Mouse (Mus musculus) midbrain, embryonic 16.5 days (tissue): ENCODE data around the gene 4930404N11Rik. TPM values are rescaled to one million over a fixed set of nuclear protein-coding genes. Genes with fewer than 3 reads are reported as not detected.

Experiments used
- ATAC-seq: fragments of 200-750 bp; cut with Nextera tagmentation; 2 replicates; pipeline ENCODE4 v1.8.0; 2017; ENCODE audit warnings: moderate TSS enrichment
- H3K27ac ChIP-seq: fragments of 300-500 bp; sonication (generic); 2 replicates; pipeline ENCODE4 v1.5.1; 2014; ENCODE audit warnings: mild to moderate bottlenecking, low read length, mixed read lengths
- H3K27me3 ChIP-seq: fragments of 300-500 bp; sonication (generic); 2 replicates; pipeline ENCODE4 v1.6.1; 2014; ENCODE audit warnings: low read depth, low read length, mixed read lengths; ENCODE audit not compliant: control insufficient read depth, insufficient read depth
- H3K36me3 ChIP-seq: fragments of 300-500 bp; sonication (generic); 2 replicates; pipeline ENCODE4 v1.6.1; 2014; ENCODE audit warnings: mild to moderate bottlenecking, low read length, moderate library complexity, mixed read lengths; ENCODE audit not compliant: control insufficient read depth, insufficient read depth
- H3K4me1 ChIP-seq: fragments of 300-500 bp; sonication (generic); 2 replicates; pipeline ENCODE4 v1.6.1; 2014; ENCODE audit warnings: mild to moderate bottlenecking, low read length, mixed read lengths; ENCODE audit not compliant: control insufficient read depth, insufficient read depth
- H3K4me2 ChIP-seq: fragments of 300-500 bp; sonication (generic); 2 replicates; pipeline ENCODE4 v1.6.1; 2014; ENCODE audit warnings: mild to moderate bottlenecking, low read length, mixed read lengths
- H3K4me3 ChIP-seq: fragments of 300-500 bp; sonication (generic); 2 replicates; pipeline ENCODE4 v1.5.1; 2014; ENCODE audit warnings: low read depth, mild to moderate bottlenecking, low read length, moderate library complexity, mixed read lengths
- H3K9ac ChIP-seq: fragments of 300-500 bp; sonication (generic); 2 replicates; pipeline ENCODE4 v1.6.1; 2014; ENCODE audit warnings: low read depth, low read length, mixed read lengths
- H3K9me3 ChIP-seq: fragments of 300-500 bp; sonication (generic); replicated peaks from 2 replicates; pipeline ENCODE4 v1.6.1; 2014; ENCODE audit warnings: mild to moderate bottlenecking, low read length, mixed read lengths; ENCODE audit not compliant: control insufficient read depth, poor library complexity, severe bottlenecking
- WGBS: fragments of 180-500 bp; shearing (Covaris S2); extraction: QIAGEN DNeasy Blood & Tissue Kit; methylation state at CpG from one replicate; pipeline ENCODE4 v1.1.7; 2014; 5-methylcytosine and 5-hydroxymethylcytosine counted together
- microRNA-seq: library from miRNA; unstranded; fragments of <30 nt; microRNA quantifications from one replicate; pipeline ENCODE4, GENCODE M21; 2017
- polyA plus RNA-seq: library from polyadenylated mRNA; unstranded; fragments of >200 nt; fragmentation: Nextera tagmentation; extraction: Ambion mirVana; gene quantifications from 2 replicates; pipeline ENCODE4 v1.2.1, GENCODE M21; 2015

The 4930404N11Rik gene
- polyA plus RNA-seq, 1 experiment from 2014 or later, result 0.63 TPM

DNA sequence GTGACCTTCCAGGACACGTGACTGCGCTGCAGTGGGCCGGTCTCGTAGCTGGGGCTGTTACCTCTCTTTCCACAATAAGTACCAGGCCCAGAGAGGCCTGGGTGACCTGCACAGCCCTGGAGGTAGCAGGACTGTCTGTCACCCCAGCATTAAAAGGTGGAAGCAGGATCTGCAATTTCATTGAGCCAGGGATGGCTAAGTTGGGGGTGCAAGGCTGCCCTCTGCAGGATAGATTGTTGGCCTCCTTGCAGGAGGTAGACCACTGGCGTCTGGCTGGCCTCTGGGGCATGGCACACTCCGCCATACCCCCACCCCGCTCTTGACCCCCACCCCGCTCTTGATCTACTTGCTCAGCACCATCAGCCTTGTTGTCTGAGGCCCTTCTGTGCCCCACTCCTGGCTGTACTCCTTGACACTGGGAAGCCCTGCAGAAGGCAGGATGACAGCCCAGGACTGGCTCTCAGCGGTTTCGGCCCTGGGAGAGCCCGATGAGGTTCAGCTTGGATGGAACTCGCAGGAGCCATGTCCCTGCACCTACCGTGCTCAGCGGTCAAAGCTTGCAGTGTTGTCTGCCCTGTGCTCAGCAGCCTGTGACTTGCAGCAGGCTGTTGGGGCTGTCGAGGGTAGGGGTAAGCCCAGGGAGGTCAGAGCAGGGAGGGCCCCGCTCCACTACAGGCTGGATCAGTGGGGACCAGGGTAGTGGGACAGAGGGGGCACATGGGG is 49.1 kb downstream of the 4930404N11Rik start:
- Histone ChIP-seq H3K9ac (no peak overlapping the region), H3K9me3 (no peaks in the 10 kb centered on the region), H3K4me2 (no peak overlapping the region), H3K4me3 (no peak overlapping the region), H3K27me3 (no peaks in the 10 kb centered on the region), H3K27ac (no peak overlapping the region), H3K4me1 (peaks cover 12% of the 10 kb centered on the region), H3K36me3 (peaks cover 42% of the 10 kb centered on the region)
- 41% methylated on average over 16 of the region's 16 CpGs for WGBS
- ATAC-seq, result no peak

DNA sequence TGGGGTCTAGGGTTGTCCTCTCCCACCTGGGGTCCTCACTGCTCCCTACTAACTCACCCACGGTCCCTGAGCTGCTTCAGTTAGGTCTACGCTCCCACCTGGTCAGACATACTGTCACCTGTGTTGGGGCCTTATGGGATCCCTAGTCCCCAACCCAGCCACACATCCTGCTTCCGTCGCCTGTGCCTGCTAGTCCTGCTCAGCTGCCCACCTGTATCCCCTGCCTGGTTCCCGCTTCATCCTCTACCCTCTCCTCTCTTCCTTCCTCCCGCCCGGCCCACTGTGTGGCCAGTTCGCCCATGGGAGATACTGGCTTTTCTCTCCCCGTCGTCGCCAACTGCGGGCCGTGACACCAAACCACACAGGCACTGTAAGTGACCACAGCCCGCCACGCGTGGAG is 50.0 kb downstream of the 4930404N11Rik start:
- Histone ChIP-seq H3K9ac (no peak overlapping the region), H3K4me3 (no peak overlapping the region), H3K36me3 (peaks cover 51% of the 10 kb centered on the region), H3K4me2 (no peak overlapping the region), H3K27ac (no peak overlapping the region), H3K27me3 (no peaks in the 10 kb centered on the region), H3K4me1 (peaks cover 11% of the 10 kb centered on the region), H3K9me3 (no peaks in the 10 kb centered on the region)
- ATAC-seq, result no peak
- 91% methylated on average over 16 of the region's 16 CpGs for WGBS

DNA sequence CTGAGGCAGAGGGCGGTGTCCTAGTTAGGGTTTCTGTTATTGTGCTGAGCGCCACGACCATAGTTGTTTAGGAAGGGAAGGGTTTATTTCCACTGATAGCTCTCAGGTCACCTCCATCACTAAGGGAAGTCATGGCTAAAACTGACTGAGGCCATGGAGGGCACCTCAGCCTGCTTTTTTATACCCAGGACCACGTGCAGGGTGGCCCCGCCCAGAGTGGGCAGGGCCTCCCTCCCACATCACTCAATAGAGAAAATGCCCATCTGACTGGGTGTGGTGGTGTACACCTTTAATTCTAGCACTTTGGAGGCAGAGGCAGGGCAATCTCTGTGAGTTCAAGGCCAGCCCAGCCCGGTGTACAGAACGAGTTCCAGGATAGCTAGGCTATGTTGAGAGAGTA is 51.4 kb downstream of the 4930404N11Rik start:
- no peak overlapping the region for H3K4me3 ChIP-seq
- no peak overlapping the region for H3K9ac ChIP-seq
- peaks cover 60% of the 10 kb centered on the region for H3K36me3 ChIP-seq
- no peaks in the 10 kb centered on the region for H3K9me3 ChIP-seq
- WGBS, result 81% methylated on average over 7 of the region's 7 CpGs
- no peak overlapping the region for H3K27ac ChIP-seq
- no peak for ATAC-seq
- H3K27me3 ChIP-seq, result no peaks in the 10 kb centered on the region
- H3K4me2 ChIP-seq, result no peak overlapping the region
- peaks cover 3% of the 10 kb centered on the region for H3K4me1 ChIP-seq

DNA sequence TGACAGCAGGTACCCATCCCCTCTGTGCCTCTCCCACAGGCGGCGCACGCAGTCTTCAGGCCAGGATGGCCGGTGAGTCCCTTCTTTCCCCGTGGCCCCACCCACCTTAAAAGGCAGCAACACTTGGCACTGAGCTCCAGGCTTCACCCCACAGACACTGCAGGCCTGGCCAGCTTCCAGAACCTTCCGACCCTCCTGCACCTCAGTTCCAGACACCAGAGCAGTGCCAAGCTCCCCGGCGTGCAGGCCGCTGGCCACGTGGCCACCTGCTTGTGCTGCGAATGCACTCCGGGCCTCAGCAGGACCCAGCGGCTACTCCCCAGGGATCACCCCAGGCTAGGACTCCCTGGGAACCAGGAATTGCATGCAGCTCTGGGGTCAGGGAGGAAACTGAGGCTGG is 52.0 kb downstream of the 4930404N11Rik start:
- H3K9me3 ChIP-seq, result no peaks in the 10 kb centered on the region
- no peak overlapping the region for H3K9ac ChIP-seq
- H3K4me3 ChIP-seq, result no peak overlapping the region
- 91% methylated on average over 13 of the region's 13 CpGs for WGBS
- no peaks in the 10 kb centered on the region for H3K4me1 ChIP-seq
- no peak overlapping the region for H3K27ac ChIP-seq
- H3K36me3 ChIP-seq, result peaks cover 62% of the 10 kb centered on the region
- ATAC-seq, result no peak
- H3K4me2 ChIP-seq, result no peak overlapping the region
- H3K27me3 ChIP-seq, result no peaks in the 10 kb centered on the region

Small RNA genes lying within 50 kb of the gene (microRNA-seq; reads per million reads assigned to microRNA genes)
- gene Mir6913, result not detected

Other genes with a start within 250 kb of the 4930404N11Rik start
- 11.3 and 12.6 TPM in 2 replicates for gene Zbtb7a, start 230.6 kb downstream of the 4930404N11Rik start, polyA plus RNA-seq
- 49.7 and 52.2 TPM in 2 replicates for gene Pias4, start 197.9 kb downstream of the 4930404N11Rik start, polyA plus RNA-seq
- gene Eef2, start 189.2 kb downstream of the 4930404N11Rik start, polyA plus RNA-seq, result 535 and 543 TPM in 2 replicates
- gene Dapk3, start 182.8 kb downstream of the 4930404N11Rik start, polyA plus RNA-seq, result 52.5 and 58.3 TPM in 2 replicates
- gene 4930442H23Rik, start 182.0 kb downstream of the 4930404N11Rik start, polyA plus RNA-seq, result not detected in 2 replicates
- 0.19 TPM in 1 of 2 replicates, not detected in the other for gene Nmrk2, start 163.8 kb downstream of the 4930404N11Rik start, polyA plus RNA-seq
- 96.8 and 102 TPM in 2 replicates for gene Atcay, start 135.0 kb downstream of the 4930404N11Rik start, polyA plus RNA-seq
- gene Zfr2, start 132.7 kb downstream of the 4930404N11Rik start, polyA plus RNA-seq, result 26.5 and 31.0 TPM in 2 replicates
- gene Matk, start 112.9 kb downstream of the 4930404N11Rik start, polyA plus RNA-seq, result 43.3 and 67.9 TPM in 2 replicates
- 128 and 130 TPM in 2 replicates for gene Mrpl54, start 98.9 kb downstream of the 4930404N11Rik start, polyA plus RNA-seq
- 28.8 and 33.8 TPM in 2 replicates for gene Apba3, start 98.9 kb downstream of the 4930404N11Rik start, polyA plus RNA-seq
- 9.2 and 10.1 TPM in 2 replicates for gene Tjp3, start 74.2 kb downstream of the 4930404N11Rik start, polyA plus RNA-seq
- 135 and 147 TPM in 2 replicates for gene Pip5k1c, start 72.9 kb downstream of the 4930404N11Rik start, polyA plus RNA-seq
- gene Cactin, start 44.7 kb downstream of the 4930404N11Rik start, polyA plus RNA-seq, result 27.6 and 28.3 TPM in 2 replicates
- gene Tbxa2r, start 37.1 kb downstream of the 4930404N11Rik start, polyA plus RNA-seq, result 4.8 and 5.2 TPM in 2 replicates
- not detected in 2 replicates for gene Gipc3, start 22.6 kb downstream of the 4930404N11Rik start, polyA plus RNA-seq
- 24.9 and 25.0 TPM in 2 replicates for gene Hmg20b, start 15.3 kb downstream of the 4930404N11Rik start, polyA plus RNA-seq
- gene Mfsd12, start 8.3 kb downstream of the 4930404N11Rik start, polyA plus RNA-seq, result 17.2 and 18.1 TPM in 2 replicates
- gene Fzr1, start 12.7 kb upstream of the 4930404N11Rik start, polyA plus RNA-seq, result 145 and 146 TPM in 2 replicates
- 77.5 and 86.2 TPM in 2 replicates for gene Dohh, start 18.6 kb upstream of the 4930404N11Rik start, polyA plus RNA-seq
- 6.1 and 8.2 TPM in 2 replicates for gene Gm48551, start 18.6 kb upstream of the 4930404N11Rik start, polyA plus RNA-seq
- 2.3 and 3.3 TPM in 2 replicates for gene Gm48552, start 23.2 kb upstream of the 4930404N11Rik start, polyA plus RNA-seq
- 1.2 and 1.4 TPM in 2 replicates for gene Smim24, start 27.2 kb upstream of the 4930404N11Rik start, polyA plus RNA-seq
- gene Nfic, start 89.8 kb upstream of the 4930404N11Rik start, polyA plus RNA-seq, result 15.4 and 17.2 TPM in 2 replicates
- 88.3 and 103 TPM in 2 replicates for gene Celf5, start 116.9 kb upstream of the 4930404N11Rik start, polyA plus RNA-seq
- 61.1 and 61.3 TPM in 2 replicates for gene Ncln, start 130.6 kb upstream of the 4930404N11Rik start, polyA plus RNA-seq
- 0.44 and 0.58 TPM in 2 replicates for gene S1pr4, start 134.3 kb upstream of the 4930404N11Rik start, polyA plus RNA-seq
- gene Gna15, start 158.4 kb upstream of the 4930404N11Rik start, polyA plus RNA-seq, result 0.80 and 0.87 TPM in 2 replicates
- gene Gna11, start 179.4 kb upstream of the 4930404N11Rik start, polyA plus RNA-seq, result 89.7 and 90.2 TPM in 2 replicates
- gene Aes, start 193.7 kb upstream of the 4930404N11Rik start, polyA plus RNA-seq, result 700 and 706 TPM in 2 replicates
- 39.0 and 54.8 TPM in 2 replicates for gene Tle2, start 208.7 kb upstream of the 4930404N11Rik start, polyA plus RNA-seq
- gene Tle6, start 235.3 kb upstream of the 4930404N11Rik start, polyA plus RNA-seq, result 4.3 and 5.2 TPM in 2 replicates
- 1.9 and 2.0 TPM in 2 replicates for gene BC025920, start 240.5 kb upstream of the 4930404N11Rik start, polyA plus RNA-seq